Mouse (Mus musculus) adrenal gland, postnatal 14 days (tissue): ENCODE measurements at regions not wholly inside any gene's neighbourhood (a gene's known extent, or its start where the extent isn't known, plus 50 kb on each side); places are given as distances from the start of the nearest gene placed in this dataset.

Source experiments
- DNase-seq: peaks from one replicate; pipeline ENCODE4 v3.0.0; 2021; ENCODE audit warnings: mixed read lengths

DNA sequence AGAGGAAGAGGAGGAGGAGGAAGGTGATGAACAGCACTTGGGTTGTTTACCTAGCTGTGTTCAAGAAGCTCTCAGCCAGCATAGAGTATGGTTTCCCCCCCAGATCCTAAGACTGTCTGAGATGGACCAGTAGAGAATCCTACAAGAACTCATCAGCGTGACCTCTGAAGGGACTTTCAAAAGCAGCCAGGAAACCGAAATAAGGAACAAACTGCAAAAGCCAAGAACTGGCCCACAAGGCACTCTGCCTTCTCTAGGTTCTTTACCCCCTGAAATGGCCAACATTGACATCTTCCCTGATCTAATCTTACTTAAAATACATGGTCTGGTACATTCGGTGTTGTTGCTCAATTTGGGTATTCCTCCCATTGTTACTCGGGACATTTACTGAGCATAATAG is 118.1 kb upstream of the Rreb1 start:
- DNase-seq = no peak

DNA sequence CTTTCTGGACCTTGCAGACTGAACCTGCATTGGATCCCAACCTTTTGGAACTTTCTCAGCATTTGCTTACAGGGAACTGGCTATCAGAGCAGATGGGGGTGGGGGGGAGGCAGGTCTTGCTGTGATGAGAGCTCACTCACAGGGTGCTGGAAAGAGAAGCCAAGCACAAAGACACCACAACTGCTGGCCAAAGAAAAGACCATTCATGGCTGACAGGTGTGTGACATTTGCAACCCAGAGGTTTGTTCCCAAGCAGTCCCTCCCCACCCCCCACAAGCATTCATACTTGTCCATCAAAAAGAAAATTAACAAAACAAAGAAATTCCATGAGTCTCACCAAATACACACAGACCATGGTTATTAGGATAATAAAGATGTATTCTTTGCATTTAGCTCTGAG is 117.5 kb upstream of the Rreb1 start:
- no peak for DNase-seq

DNA sequence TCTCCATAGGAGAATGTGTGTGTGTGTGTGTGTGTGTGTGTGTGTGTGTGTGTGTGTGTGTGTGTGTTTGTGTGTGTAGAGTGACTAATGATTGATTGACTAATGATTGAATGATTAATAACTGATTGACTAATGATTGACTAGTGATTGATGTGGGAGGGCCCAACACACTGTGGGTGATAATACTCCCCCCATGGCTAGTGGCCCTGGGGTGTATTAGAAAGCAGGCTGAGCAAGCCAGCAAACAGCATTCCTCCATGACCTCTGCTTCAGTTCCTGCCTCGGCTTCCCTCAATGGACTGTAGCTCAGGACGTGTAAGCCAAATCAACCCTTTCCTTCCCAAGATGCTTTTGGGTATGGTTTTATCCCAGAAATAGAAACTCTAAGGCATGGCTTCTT is 114.1 kb upstream of the Rreb1 start:
- DNase-seq = no peak

DNA sequence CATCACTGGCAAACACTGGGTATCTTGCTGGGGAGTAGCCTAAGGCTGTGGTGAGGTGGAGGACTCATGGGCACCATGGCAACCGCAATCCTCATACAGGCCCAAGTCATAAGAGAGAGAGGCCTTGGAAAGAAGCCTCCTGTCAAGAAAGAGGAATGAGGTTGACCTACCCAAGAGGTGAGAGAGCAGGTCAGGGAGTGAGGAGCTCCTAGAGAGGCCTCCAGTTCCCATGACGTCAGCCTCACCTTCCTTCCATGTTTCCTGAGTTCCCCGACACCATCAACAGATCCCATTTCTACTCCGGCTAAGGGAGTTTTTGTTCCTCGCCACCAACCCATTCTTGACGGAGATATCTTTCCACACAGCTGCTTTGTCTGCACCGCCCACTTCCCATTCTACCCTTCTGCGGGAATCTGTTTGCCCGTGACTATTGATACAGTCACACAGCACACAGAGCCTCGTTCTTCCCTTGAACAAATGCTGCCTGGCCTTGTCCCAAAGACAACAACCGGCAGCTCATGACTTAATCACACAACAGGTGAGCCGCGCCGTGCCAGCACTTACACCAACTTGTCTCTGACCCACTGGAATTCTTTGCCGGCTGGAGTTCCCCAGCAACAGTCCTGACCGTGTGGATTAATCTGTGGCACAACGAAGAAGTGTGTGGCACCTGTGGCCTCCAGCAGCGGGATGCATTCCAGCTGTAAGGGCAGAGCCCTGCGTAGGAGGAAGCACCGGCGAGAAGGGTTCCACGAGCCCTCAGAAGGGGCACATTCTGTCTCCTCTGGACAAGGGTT is 111.8 kb upstream of the Rreb1 start:
- no peak for DNase-seq

DNA sequence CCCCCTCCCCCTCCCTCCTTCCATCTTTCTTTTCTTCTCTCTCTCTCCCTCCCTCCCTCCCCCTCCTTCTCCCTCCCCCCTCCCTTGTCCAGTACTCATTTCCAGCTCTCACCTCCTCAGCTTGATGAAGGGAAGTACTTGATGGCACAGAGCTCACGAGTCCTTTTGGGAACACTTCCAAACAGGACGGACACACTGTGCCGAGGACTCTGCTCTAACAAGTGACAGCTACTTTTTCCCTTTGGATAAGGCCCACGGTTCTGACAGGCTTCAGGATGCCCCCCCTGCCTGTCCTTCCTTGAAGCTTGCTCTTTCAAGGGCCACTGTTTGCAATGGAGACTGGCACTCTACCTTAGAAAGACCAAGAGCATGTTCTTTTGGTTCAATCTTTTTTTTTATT is 110.8 kb upstream of the Rreb1 start:
- DNase-seq = no peak

DNA sequence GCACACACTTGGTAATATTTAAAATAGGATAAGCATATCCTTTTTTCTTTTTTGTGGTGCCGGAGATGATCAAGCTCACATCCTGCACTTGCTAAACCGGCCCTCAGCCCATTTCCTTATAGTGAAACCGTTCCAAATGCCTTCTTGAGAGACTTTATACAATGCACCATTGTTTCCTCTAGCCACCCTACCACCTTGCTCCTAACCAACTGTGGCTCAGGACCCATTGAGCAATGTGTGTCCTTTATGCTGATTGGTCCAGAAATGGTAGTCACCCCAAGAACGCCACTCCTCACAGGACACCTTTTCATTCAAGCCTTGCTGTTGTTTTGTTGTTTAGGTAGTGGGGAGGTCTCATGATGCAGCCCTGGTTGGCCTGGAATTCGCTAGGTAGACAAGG is 110.3 kb upstream of the Rreb1 start:
- no peak for DNase-seq

DNA sequence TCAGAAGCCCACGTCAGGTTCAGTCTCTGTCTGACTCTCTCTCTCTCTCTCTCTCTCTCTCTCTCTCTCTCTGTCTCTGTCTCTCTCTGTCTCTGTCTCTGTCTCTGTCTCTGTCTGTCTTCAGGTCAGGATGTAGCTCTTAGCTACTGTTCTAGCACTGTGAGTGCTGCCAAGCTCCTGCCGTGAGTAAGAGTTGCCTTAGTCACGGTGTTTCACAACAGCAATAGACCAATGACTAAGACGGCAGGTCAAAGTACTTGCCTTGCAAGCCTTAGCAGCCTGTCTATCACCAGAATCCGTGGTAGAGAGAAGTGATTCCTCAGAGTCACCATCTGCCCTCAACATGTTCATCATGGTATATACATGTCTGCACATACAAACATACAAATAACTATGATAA is 107.1 kb upstream of the Rreb1 start:
- DNase-seq = peak; percentile 57

DNA sequence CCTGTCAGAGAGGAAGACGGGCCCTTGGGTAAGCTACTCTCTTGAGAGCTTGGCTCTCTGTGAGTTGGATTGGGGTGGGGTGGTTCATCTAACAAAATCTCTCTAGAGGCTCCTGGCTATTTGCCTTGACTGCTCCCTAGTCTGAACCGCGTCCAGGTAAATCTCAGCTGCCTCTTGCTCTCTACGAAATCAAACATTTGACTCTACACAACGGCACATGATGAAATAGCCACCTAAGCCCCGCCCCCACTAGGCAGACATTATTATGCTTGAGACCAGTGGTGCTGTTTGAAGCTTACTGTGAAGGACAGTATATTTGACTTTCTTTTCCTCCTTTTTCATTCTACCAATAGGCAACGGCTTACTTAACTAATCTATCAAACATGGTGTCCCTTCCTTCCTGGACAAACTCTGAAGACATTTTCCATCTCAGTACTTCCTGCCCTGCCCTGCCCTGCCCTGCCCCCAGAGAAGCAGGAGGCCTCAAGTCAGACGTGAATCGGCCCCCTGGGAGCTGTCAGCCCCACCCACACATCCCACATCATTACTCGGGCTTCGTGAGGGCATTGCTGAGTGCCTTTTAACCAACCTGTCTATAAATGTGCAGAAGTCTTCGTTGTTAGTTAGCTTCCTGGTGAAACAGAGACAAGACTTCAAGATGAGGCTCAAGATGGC is 103.4 kb upstream of the Rreb1 start:
- no peak for DNase-seq

DNA sequence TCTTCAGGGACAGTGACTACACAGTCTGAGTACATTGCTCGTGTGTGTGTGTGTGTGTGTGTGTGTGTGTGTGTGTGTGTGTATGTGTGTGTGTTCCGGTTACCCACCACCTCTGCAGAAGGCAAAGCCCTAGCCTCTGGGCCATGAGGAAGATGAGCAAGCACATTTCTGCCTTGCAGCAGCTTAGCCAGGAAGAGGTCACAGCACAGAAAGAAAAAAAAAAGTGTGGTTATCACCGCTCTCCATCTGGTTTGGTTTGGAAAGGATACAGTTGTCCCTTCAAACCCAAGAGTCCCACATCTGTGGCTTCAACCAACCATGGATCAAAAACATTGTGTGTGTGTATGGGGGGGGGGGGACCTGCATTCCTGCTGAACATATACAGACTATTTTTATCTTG is 102.5 kb upstream of the Rreb1 start:
- no peak for DNase-seq

DNA sequence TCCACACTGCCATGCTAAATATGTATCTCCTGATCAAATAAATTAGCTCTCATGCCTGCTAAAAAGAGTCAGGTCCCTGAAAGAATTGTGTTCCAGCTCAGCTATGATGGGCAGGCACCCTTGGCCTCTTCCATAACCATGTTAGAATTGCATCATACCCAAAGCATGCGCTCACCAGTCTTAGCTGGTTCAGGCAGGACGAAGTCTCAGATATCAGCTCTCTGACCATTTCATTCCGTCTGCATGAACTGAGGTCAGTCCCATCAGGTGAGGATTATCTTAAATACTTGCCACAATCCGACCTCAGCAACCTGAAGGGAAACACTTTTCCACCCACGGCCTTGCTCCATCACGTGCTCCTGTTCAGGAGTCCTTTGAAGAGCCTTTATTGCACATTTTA is 101.3 kb upstream of the Rreb1 start:
- DNase-seq = no peak

DNA sequence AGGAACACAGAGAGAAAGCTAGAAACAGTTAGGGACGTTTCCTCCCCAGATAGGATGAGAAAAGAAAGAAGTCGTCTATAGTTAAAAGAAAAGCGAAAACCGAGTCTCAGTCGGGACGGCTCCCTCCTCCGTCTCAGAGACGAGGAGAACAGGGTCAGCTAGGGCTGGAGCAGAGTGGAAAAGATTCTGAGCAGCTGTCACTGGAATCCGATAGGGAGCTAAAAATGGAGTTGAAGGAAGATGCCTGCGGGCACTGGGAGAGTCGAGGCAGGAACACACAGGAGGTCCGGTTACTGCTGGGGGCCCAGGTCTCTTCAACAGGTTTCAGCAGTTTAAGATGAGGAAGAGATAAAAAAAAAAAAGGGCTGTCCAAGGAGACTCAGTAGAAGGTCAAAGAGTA is 99.9 kb upstream of the Rreb1 start:
- no peak for DNase-seq

DNA sequence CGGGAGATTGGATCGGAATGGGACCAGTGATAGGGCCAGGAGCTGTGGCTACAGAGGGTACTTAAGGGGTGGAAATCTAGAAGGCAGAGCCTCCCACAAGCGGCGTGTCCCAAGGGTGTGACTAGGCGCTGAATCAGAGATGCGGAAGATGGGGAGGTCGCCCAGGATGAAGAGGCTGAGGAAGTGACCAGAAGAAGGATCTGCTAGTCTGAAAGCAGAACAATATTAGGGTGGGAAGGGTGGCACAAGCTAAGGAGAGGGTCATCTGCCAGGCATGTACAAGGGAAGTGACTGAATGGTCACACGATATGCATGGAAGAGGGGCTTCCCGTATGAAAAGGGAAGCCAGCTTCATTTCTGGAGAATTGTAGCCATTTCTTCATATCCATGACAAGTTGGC is 99.4 kb upstream of the Rreb1 start:
- DNase-seq = no peak

DNA sequence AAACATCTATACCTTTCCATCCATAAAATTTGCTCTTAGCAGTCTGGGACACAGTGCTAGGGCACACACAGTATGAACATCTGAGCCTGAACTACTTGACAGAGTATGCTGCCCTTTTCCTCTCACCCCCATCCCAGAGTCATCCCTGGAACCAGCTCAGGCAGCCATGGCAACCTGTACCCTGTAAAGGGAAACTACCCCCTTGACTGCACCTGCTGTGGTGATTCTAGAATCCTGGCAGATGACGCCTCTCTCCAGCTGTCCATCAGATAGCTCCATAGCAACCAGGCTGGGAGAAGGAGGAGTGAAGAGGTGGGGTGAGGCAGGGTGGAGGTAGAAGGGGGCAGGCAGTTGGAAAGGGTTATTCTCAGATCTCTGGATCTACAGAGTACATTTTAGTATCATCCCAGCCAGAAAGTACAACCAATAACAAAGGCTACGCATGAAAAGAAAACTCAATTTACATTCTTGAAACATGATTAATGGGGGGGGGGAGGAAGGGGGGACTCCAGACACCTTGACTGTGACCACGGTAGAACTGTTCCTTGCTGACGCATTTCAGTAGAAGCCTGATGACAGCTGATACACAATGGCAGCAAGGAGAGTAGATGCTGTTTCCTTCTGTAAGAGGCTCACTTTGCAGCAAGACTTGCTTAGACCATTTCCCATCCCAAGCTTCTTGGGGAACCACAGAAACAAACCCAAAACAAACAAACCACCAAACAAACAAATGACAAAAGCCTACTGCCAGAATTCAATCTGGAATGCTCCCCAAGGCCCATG is 97.2 kb upstream of the Rreb1 start:
- DNase-seq = no peak

DNA sequence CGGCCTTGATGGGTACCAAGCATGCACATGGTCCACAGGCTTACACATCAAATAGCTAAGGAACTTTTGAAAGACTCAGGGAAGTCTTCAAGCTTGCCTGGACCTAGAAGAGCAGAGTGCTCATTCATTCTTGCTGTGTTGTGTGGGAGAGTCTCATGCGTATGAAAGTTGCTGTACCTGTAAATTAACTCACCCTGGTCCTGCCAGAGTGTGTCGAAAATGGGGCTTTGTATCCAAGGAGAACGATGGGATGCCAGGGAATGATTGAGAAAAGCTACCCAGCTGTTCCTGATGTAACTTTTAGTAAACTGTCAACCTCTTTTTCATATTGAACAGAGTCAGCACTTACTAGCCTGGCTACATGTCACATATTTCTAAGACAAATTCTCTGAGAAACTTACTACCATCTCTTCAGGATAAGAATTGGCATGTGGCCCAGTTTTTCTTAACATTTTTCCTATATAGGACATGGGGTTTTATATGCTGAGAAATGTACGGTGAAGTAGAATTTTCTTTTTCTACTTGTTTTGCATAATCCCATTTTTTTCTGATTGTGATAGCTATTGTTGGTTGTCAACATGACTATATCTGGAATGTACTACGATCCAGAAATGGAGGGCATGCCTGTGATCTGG is 95.0 kb upstream of the Rreb1 start:
- DNase-seq = no peak

DNA sequence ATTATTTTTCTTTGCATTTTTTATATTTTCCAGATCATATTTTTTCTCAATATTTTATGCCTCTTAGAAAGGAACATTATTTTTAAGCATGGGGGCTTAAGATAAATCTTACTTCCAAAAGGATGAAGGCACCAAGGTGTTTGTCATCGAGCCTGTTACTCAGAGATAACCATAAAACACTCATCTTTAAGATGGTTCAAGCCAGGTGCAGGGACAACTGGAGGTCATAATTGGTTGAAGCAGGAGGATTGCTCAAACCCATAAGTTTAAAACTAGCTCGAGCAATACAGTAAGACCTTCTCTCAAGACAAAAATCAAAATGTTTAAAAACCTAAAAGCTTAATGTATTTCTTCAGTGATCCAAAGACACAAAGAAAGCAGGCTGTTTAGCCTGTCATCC is 92.6 kb upstream of the Rreb1 start:
- no peak for DNase-seq

DNA sequence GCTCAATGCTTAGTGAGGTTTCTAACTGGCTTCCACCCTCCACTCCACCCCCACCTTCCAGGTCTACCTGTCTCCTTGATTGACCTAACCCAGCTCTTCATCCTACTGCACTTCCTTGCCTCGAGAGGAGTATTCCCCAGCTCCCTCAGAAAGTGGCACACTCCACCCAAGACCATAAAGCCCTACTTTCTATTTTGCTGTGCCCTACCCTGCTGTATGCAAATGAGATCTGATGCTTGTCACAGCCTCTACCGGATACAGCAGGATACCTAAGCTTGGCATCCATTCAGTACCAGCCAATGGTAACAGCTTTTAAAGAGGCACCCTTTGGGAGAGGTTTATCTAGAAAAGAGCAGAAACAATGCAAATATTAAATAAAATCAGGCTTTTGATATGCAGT is 92.1 kb upstream of the Rreb1 start:
- no peak for DNase-seq

DNA sequence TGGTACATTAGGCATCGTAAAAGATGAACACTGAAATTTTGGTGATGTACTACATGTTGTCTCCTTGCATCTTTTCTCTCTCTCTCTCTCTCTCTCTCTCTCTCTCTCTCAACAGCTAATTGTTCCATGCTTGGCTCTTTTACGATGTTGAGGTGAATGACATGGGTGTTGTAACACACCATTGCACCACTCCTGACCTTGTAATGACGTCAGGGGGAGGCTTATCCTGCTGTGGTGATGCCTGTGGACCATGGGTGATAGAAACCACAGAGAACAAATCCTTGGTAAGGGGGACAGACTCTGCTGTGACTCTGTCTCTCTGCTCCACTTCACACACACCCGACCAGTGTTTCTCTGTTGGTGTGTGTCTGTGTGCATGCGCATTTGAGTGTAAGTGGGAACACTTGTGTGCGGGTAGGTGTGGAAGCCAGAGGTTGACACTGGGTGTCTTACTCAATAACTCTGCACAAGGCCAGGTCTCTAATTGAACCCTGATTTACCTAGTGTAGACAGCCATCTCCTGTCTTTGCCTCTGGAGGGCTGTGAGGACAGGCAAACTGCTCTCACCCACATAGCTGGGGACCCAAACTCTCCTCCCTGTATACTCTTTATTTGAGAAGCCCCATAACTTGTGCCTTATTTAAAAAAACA is 88.9 kb upstream of the Rreb1 start:
- DNase-seq = peak; percentile 63

DNA sequence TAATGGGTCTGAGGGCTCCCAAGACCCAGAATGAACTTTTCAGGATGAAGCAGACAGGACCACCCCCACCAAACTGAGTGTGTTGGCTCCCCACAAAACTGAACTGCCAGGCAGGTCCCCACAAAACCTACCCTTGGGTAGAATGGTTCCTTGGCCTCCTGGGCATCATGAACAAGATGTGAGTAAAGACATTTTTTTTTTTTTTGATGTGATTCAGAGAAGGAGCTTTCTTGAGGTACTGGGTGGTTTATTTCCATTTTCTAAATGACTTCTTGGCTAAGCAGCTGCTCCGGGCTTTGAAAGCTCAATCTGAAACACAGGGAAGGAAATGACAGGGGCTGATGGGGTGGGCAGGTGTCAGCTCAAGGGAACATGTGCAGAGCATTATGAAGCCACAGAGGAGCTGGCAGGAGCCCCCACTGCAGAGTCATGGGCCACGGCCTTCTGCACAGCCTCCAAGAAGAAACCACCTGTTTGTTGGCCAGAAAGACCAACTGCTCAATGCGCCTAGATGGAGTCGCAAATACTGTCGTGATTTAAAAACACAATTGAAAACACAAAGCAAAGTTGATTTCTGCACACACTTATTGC is 86.2 kb upstream of the Rreb1 start:
- DNase-seq = no peak

DNA sequence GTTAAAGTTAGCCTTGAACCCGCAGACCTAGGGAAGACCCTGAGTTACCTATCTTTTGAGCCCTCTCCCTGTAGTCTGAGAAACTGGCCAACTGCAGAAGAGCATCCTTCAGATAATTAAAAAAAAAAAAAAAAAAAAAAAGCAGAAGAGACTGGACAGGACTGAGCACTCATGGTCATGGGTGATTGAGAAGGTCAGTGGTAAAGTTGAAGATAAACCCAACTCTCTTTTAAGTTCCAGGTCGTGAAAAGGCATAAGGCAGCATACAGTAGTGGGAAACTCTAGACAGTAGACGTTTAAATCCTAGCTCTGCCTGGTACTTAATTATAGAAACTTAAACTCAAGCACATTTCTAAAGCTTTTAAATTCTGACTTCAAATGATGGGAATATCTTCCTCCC is 84.6 kb upstream of the Rreb1 start:
- no peak for DNase-seq

DNA sequence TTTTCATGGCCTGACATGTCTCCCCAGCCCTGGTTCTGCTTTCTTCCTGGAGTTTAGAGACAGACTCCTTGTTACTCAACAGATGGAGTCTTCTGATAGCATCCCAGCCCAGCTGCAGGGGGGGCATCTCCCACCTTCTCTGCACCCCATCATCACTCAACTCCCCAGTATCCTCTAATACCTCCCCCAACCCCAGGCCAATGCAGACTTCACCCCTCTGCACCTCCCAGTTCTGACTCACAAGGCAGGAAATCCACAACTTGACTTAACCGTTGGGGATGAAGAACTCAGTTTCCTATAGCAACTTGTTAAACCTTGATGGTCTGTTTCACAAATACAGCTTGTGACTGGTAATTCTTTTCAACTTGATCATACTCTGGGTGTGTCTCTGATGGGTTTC is 73.7 kb upstream of the Rreb1 start:
- no peak for DNase-seq

DNA sequence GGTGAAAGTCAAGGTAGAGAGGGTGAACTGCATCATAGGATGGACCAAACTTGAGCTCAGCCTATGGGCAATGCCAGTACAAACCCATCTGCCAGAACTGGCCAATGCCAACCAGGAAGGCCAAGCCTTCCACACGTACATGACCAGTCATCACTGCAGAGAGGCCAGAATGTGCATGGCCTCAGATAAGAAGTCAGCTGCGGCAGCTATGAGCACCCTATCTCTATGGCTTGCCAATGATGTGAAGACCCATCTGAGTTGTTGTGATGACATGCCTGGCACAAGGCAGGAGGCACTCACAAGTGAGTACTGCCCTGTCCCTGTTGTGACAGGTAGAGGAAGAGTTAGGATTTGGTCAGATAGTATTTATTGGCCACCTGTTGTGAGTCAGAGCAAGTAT is 72.7 kb upstream of the Rreb1 start:
- no peak for DNase-seq

DNA sequence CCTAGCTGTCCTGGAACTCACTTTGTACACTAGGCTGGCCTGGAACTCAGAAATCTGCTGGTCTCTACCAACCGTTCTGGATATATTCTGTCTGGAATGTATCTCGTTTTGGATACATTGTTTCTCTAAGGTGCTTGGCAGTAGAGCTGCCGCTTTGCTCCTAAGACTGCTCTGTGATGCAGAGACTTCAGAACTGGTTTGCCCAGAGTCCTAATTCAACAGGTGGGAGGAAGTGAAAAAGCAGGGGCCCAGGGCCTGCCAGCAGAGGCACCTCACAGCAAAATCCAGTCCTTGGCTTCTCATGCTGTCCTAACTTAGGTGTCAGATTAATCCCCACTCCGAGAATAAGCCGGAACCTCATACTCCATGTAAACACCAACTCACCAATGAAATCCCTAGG is 67.3 kb upstream of the Rreb1 start:
- DNase-seq = no peak
